Mouse (Mus musculus) lung, postnatal 0 days (tissue): ENCODE data around the gene Tmem82. TPM values are rescaled to one million over a fixed set of nuclear protein-coding genes. Genes with fewer than 3 reads are reported as not detected.
A peak's percentile ranks its signal among the peaks of the same experiment; 100 is the strongest.
"Not testable (repeated sequence)": the region's sequence is repeated elsewhere in the genome, so short reads cannot be mapped to it uniquely, and the experiment has no call there.

Experiments
- ATAC-seq: fragments of 200-750 bp; cut with Nextera tagmentation; 2 replicates; pipeline ENCODE4 v1.8.0; 2017; ENCODE audit warnings: moderate library complexity
- DNase-seq: peaks from one replicate; pipeline ENCODE4 v3.0.0-alpha.2; 2016; ENCODE audit warnings: low spot score
- H3K27ac ChIP-seq: fragments of 300-500 bp; sonication (generic); 2 replicates; pipeline ENCODE4 v1.5.1; 2014; ENCODE audit warnings: antibody characterized with exemption, mild to moderate bottlenecking, low read length, mixed read lengths
- H3K27me3 ChIP-seq: fragments of 300-500 bp; sonication (generic); replicated peaks from 2 replicates; pipeline ENCODE4 v1.6.1; 2014; ENCODE audit warnings: low read length, mixed read lengths; ENCODE audit not compliant: insufficient read depth
- H3K36me3 ChIP-seq: fragments of 300-500 bp; sonication (generic); 2 replicates; pipeline ENCODE4 v1.6.1; 2014; ENCODE audit warnings: low read length, mixed read lengths; ENCODE audit not compliant: insufficient read depth
- H3K4me1 ChIP-seq: fragments of 300-500 bp; sonication (generic); 2 replicates; pipeline ENCODE4 v1.6.1; 2014; ENCODE audit warnings: antibody characterized with exemption, low read depth, low read length, mixed read lengths; ENCODE audit not compliant: insufficient read depth
- H3K4me2 ChIP-seq: fragments of 300-500 bp; sonication (generic); replicated peaks from 2 replicates; pipeline ENCODE4 v1.6.1; 2014; ENCODE audit warnings: low read depth, mild to moderate bottlenecking, low read length, moderate library complexity, mixed read lengths
- H3K4me3 ChIP-seq: fragments of 300-500 bp; sonication (generic); 2 replicates; pipeline ENCODE4 v1.5.1; 2014; ENCODE audit warnings: low read depth, low read length
- H3K9ac ChIP-seq: fragments of 300-500 bp; sonication (generic); replicated peaks from 2 replicates; pipeline ENCODE4 v1.6.1; 2014; ENCODE audit warnings: low read depth, mild to moderate bottlenecking
- H3K9me3 ChIP-seq: fragments of 300-500 bp; sonication (generic); 2 replicates; pipeline ENCODE4 v1.6.1; 2016; ENCODE audit warnings: low read length, mixed read lengths
- CTCF ChIP-seq: IDR thresholded peaks from 2 replicates; pipeline ENCODE4 v1.5.1; 2016; ENCODE audit warnings: antibody characterized with exemption, mild to moderate bottlenecking
- EP300 ChIP-seq: IDR thresholded peaks from 2 replicates; pipeline ENCODE4 v1.6.1; 2016; ENCODE audit warnings: antibody characterized with exemption, mild to moderate bottlenecking, control low read depth
- WGBS: fragments of 180-500 bp; shearing (Covaris S2); extraction: QIAGEN DNeasy Blood & Tissue Kit; methylation state at CpG from one replicate; pipeline ENCODE4 v1.1.7; 2014; 5-methylcytosine and 5-hydroxymethylcytosine counted together
- polyA plus RNA-seq: library from polyadenylated mRNA; unstranded; fragments of >200 nt; fragmentation: Nextera tagmentation; extraction: Ambion mirVana; gene quantifications from 2 replicates; pipeline ENCODE4 v1.2.1, GENCODE M21; 2015

Tmem82 gene
- polyA plus RNA-seq, 1 experiment from 2014 or later = 3.6 TPM

DNA sequence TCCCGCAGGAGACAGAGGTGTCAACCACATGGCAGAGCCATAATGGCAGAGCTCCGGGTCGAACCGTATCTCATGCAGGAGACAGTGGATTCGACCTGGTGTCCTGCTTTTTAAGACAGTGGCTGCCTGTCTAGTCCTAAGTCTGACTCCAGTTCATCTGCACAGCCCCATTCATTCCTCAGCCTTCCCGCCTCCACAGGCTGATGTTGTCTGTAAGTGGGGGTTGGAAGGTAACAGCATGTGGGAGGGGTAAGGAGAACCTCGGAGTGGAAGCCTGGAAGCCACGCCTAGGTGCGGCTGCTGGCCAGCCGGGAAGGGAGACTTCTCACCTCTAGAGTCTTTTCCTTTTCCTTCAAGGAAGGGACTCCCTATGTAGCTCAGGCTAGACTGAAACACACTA is 46.5 kb downstream of the Tmem82 start:
- DNase-seq = peak; percentile 81

DNA sequence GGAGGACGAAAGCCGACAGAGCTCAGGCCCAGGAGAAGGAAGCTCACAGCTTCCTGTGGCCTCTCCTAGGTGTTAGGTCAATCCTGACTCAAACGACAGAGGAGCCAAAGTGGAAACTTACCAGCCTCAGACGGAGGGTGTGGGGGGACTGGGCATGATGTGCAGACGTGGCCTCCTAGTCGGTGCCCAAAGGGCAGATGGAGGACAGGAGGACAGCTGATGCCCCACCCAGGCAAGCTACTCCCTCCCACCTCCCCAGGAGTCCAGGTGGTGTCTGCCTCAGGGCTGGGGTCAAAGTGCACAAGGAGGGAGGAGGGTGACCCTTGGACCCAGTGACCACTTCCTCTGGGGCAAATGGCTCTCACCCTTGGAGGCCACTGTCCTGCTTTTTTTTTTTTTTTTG is 47.1 kb downstream of the Tmem82 start:
- no peak for ATAC-seq
- WGBS = 54% methylated on average over 6 of the region's 6 CpGs
- TF ChIP-seq EP300 = no peak
- TF ChIP-seq CTCF = no peak
- Histone ChIP-seq H3K9ac (no peak overlapping the region), H3K4me2 (no peak overlapping the region), H3K27me3 (no peaks in the 10 kb centered on the region), H3K4me3 (no peak overlapping the region), H3K9me3 (no peaks in the 10 kb centered on the region), H3K36me3 (no peaks in the 10 kb centered on the region), H3K27ac (no peak overlapping the region), H3K4me1 (peaks cover 14% of the 10 kb centered on the region)
- no peak for DNase-seq

More for the DNA sequence above, 46.5 kb downstream of the Tmem82 start:
- no peaks in the 10 kb centered on the region for H3K36me3 ChIP-seq
- no peaks in the 10 kb centered on the region for H3K27me3 ChIP-seq
- H3K9me3 ChIP-seq = no peaks in the 10 kb centered on the region
- WGBS = 58% methylated on average over 10 of the region's 10 CpGs
- no peak; the same call in 1 of the 2 replicates for ATAC-seq
- no peak for TF ChIP-seq EP300
- TF ChIP-seq CTCF = no peak
- no peak overlapping the region for H3K4me2 ChIP-seq
- H3K27ac ChIP-seq = peak overlapping the region; percentile 96
- no peak overlapping the region for H3K4me3 ChIP-seq
- no peak overlapping the region for H3K9ac ChIP-seq
- H3K4me1 ChIP-seq = peaks cover 14% of the 10 kb centered on the region

DNA sequence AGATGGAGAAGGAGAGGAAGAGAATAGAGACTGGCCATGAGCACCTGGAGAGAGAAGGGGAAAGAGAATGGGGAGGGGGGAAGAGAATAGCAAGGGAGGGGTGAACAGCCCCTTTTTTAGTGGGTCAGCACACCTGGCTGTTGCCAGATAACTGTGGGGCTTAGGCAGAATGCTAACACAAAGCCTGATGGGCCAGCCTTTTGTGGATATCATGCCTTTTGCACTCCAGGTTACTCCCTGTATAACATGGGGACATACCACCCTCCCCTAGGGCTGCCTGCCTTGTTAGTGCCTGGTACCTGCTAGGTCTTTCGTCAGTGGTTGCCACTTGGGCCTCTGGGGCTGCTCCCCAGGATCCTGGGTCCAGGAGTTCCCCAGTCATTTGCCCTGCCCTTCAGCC is 47.6 kb downstream of the Tmem82 start:
- no peak for TF ChIP-seq EP300
- no peak for TF ChIP-seq CTCF
- no peak overlapping the region for H3K27ac ChIP-seq
- no peak overlapping the region for H3K4me3 ChIP-seq
- H3K9ac ChIP-seq = no peak overlapping the region
- no peak for ATAC-seq
- H3K4me1 ChIP-seq = peaks cover 14% of the 10 kb centered on the region
- WGBS = 93% methylated on average over 1 of the region's 1 CpGs
- H3K9me3 ChIP-seq = no peaks in the 10 kb centered on the region
- DNase-seq = no peak
- H3K27me3 ChIP-seq = no peaks in the 10 kb centered on the region
- no peaks in the 10 kb centered on the region for H3K36me3 ChIP-seq
- no peak overlapping the region for H3K4me2 ChIP-seq

DNA sequence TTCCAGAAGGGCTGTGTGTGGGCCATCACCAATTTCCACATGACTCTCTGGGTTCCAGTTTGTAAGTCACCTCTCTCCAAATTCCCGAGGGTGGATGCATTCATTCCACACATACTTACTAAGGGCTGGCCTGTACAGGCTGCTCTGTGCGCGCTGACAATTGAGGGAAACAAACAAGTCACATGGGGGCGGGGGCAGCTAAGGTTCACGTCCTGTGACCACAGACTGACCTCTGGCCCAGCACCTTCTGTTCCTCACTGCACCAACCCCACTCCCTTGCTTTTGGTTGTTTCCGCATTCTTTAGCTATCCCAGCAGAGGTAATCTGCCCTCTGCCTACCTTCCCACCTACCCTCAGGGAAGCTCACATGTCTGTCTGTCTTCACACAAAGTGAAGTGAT is 48.4 kb downstream of the Tmem82 start:
- Histone ChIP-seq H3K27me3 (no peaks in the 10 kb centered on the region), H3K36me3 (no peaks in the 10 kb centered on the region), H3K9me3 (no peaks in the 10 kb centered on the region), H3K27ac (0 out of 2 replicates have a peak overlapping the region, but pooled peaks have one; percentile 7), H3K4me1 (peaks cover 14% of the 10 kb centered on the region), H3K4me2 (no peak overlapping the region), H3K4me3 (no peak overlapping the region), H3K9ac (no peak overlapping the region)
- peak; percentile 82 for DNase-seq
- ATAC-seq = peak; percentile 40
- WGBS = 42% methylated on average over 6 of the region's 6 CpGs
- peak; percentile 96 for TF ChIP-seq EP300
- no peak for TF ChIP-seq CTCF

DNA sequence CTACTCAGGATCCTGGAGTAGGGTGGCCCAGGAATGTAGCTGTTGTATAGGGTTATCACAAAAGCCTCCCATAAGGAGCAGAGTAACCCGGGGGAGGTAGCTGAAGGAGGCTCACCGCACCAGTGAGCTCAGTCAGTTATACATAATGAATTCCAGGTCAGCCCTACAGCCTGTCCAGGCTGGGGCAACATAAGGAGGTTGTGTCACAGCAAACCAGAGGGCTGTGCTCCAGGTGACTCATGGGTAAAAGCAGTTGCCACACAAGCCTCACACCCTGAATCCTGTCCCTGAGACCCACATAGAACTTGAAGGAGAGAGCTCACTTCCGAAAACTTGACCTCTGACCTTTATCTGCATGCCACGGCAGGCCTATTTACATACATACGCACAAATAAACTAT is 49.5 kb downstream of the Tmem82 start:
- Histone ChIP-seq H3K27me3 (no peaks in the 10 kb centered on the region), H3K4me1 (peaks cover 8% of the 10 kb centered on the region), H3K4me3 (no peak overlapping the region), H3K9ac (no peak overlapping the region), H3K9me3 (no peaks in the 10 kb centered on the region), H3K27ac (no peak overlapping the region), H3K36me3 (no peaks in the 10 kb centered on the region), H3K4me2 (no peak overlapping the region)
- WGBS = 70% methylated on average over 5 of the region's 5 CpGs
- ATAC-seq (no peak), DNase-seq (peak; percentile 42)
- TF ChIP-seq CTCF (no peak), EP300 (no peak)

DNA sequence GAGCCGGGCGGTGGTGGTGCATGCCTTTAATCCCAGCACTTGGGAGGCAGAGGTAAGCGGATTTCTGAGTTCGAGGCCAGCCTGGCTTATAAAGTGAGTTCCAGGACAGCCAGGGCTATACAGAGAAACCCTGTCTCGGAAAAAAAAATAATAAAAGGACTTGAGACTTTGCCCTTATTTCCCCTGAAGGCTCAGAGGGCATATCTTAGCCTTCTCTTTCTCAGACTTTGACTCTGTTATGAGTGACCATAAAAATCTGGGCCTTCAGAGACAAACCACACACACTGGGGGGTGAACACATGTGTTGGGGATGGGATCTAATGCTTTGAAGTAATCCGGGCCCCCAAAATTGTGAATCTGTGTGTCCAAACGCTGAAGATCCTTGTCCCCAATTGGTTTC is 51.3 kb downstream of the Tmem82 start:
- not testable (repeated sequence) for H3K27ac ChIP-seq, DNase-seq, H3K9ac ChIP-seq, H3K9me3 ChIP-seq, H3K4me2 ChIP-seq, H3K36me3 ChIP-seq, H3K27me3 ChIP-seq, H3K4me1 ChIP-seq, H3K4me3 ChIP-seq, ATAC-seq
- 88% methylated on average over 7 of the region's 7 CpGs for WGBS

DNA sequence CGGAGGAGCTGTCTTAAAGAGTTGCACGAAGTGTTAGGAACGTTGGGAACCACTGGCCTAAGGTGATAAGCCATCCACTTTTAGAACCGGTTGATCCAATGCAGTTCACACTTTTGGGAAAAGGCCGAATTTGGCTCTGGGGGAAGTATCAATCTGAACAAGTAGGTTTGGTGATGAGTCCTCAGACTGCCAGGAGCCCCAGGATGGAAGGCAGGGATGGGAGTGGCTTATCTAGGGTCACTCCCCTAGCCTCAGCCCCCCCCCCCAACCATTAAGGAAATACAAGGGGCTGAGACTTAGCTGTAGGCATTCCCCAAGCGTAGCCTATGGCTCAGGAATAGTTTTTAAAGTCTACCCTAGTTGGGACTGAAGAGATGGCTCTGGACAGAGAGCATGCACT is 52.2 kb downstream of the Tmem82 start:
- H3K27ac ChIP-seq = no peak overlapping the region
- TF ChIP-seq CTCF = no peak
- TF ChIP-seq EP300 = no peak
- no peaks in the 10 kb centered on the region for H3K4me1 ChIP-seq
- H3K9me3 ChIP-seq = no peaks in the 10 kb centered on the region
- no peak for ATAC-seq
- H3K27me3 ChIP-seq = no peaks in the 10 kb centered on the region
- WGBS = 89% methylated on average over 6 of the region's 6 CpGs
- H3K4me3 ChIP-seq = no peak overlapping the region
- H3K36me3 ChIP-seq = no peaks in the 10 kb centered on the region
- H3K4me2 ChIP-seq = no peak overlapping the region
- DNase-seq = no peak
- H3K9ac ChIP-seq = no peak overlapping the region
